Mouse (Mus musculus) neural tube, postnatal 0 days (tissue): ENCODE measurements around the gene Gm10668. TPM values are rescaled to one million over a fixed set of nuclear protein-coding genes. Genes with fewer than 3 reads are reported as not detected.

Source experiments
- polyA plus RNA-seq: library from polyadenylated mRNA; unstranded; fragments of >200 nt; fragmentation: Nextera tagmentation; extraction: Ambion mirVana; gene quantifications from 2 replicates; pipeline ENCODE4 v1.2.1, GENCODE M21; 2015

Gm10668 gene
- polyA plus RNA-seq = not detected in 2 replicates

DNA sequence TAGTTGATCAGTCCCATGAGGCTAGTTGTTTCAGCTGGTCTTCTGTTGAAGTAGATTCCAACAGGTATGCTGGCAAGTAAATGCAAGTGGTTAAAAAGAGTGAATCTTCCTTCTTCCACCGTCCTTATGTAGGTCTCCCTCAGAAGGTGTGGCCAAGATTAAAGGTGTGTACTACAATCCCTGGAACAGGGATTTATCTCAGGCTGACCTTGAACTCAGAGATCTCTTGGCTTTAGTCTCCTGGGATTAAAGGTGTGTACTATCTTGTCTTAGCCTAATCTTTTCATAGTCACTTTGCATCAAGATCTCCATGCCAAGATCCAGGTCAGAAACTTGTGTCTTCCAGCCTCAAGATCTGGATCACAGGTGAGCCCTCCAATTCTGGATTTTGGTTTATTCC is at the start of gene Gm10668:
Gene Gm10668 (minus strand): TSS at position 101 of the 400 bp plus-strand sequence.

DNA sequence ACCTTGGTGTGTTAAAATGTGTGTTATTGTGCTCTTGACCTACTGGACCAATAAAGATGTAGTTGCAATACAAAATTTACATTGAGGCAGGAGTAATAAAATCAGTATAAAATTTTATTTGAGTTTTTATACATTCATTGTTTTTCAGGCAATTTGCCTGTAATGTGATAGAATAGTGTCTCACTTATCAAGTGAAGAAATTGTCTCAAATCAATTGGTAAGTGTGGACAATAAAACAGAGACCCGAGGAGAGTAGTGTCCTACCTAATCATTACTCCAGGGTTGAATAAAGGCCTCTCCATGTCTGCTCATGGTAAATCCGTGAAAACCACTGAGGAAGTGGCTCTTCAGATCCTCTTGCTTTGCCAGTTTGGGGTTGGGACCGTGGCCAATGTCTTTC is 40.5 kb upstream of the Gm10668 start, which contains the start of gene Vmn1r112:
Gene Vmn1r112 (plus strand): TSS at position 301 of the 400 bp plus-strand sequence.

DNA sequence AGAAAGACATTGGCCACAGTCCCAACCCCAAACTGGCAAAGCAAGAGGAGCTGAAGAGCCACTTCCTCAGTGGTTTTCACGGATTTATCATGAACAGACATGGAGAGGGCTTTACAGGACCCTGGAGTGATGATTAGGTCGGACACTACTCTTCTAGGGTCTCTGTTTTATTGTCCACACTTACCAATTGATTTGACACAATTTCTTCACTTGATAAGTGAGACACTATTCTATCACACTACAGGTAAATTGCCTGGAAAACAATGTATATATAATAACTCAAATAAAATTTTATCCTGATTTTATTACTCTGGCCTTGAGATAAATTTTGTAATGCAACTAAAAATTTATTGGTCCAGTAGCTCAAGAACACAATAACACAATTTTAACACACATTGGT is 27.3 kb downstream of the Gm10668 start, which contains the start of gene Vmn1r111:
Gene Vmn1r111 (minus strand): TSS at position 101 of the 400 bp plus-strand sequence.

Other genes with a start within 250 kb of the Gm10668 start
- not detected in 2 replicates for gene Vmn1r103, start 220.1 kb downstream of the Gm10668 start, polyA plus RNA-seq
- not detected in 2 replicates for gene Vmn1r104, start 196.8 kb downstream of the Gm10668 start, polyA plus RNA-seq
- gene Gm5726, start 184.9 kb downstream of the Gm10668 start, polyA plus RNA-seq = not detected in 2 replicates
- not detected in 2 replicates for gene Gm4141, start 154.4 kb downstream of the Gm10668 start, polyA plus RNA-seq
- not detected in 2 replicates for gene Gm4513, start 131.6 kb downstream of the Gm10668 start, polyA plus RNA-seq
- gene Vmn1r107, start 61.7 kb downstream of the Gm10668 start, polyA plus RNA-seq = not detected in 2 replicates
- gene Vmn1r111, start 27.4 kb downstream of the Gm10668 start, polyA plus RNA-seq = not detected in 2 replicates
- gene Vmn1r112, start 40.6 kb upstream of the Gm10668 start, polyA plus RNA-seq = not detected in 2 replicates
- gene Vmn1r113, start 56.7 kb upstream of the Gm10668 start, polyA plus RNA-seq = not detected in 2 replicates
- not detected in 2 replicates for gene Vmn1r114, start 81.6 kb upstream of the Gm10668 start, polyA plus RNA-seq
- gene Vmn1r115, start 114.4 kb upstream of the Gm10668 start, polyA plus RNA-seq = not detected in 2 replicates
- gene Vmn1r116, start 141.6 kb upstream of the Gm10668 start, polyA plus RNA-seq = not detected in 2 replicates
- not detected in 2 replicates for gene Vmn1r117, start 153.5 kb upstream of the Gm10668 start, polyA plus RNA-seq
- not detected in 2 replicates for gene Vmn1r118, start 181.7 kb upstream of the Gm10668 start, polyA plus RNA-seq